Mouse (Mus musculus): Measurements from ENCODE around the gene Megf6.

DNA sequence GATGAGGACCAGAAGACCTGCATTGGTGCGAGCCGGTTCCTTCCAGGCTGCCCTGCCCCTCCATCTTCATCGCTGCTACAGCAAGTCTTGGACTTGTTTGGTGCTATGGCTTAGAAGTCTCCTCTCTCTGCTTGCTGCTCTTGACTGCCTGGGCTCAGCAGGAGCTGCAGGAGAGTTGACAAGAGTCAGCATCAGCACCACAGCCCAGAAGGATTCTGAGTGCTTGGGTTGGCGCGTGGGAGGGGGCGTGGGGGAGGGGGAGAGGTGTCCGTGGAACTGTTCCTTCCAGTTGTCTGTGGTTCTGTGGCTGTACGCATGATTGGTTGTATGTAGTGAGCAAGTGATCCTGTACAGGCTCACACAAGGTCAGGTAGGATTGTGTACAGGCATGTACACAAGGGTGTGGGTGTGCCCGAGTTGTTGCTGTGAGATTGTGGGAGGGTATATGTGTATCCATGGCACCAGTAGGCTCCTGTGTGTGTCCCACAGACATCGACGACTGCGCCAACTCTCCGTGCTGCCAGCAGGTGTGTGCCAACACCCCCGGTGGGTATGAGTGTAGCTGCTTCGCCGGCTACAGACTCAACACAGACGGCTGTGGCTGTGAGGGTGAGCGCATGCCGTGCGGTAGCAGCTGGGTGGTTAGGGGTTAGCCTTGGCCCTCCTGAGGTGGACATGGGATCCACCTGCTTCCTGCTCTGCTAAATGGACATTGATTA is 82.2 kb downstream of the Megf6 start:
- no peak for TF ChIP-seq GATA1 (IDR thresholded peaks at IDR 0.05; ENCODE audit: borderline replicate concordance, low read length)
- no peak for TF ChIP-seq FLI1 (IDR thresholded peaks at IDR 0.05; ENCODE audit: low read length)

Data from megakaryocyte, embryonic 14.5 days (primary cell).